Mouse (Mus musculus): Measurements from ENCODE around the gene Mkln1. TPM values are rescaled to one million over a fixed set of nuclear protein-coding genes. Genes with fewer than 3 reads are reported as not detected.

The Mkln1 gene
- polyA plus RNA-seq, 2 experiments, result 39.4 to 133 TPM

- Histone ChIP-seq H3K4me2 (ENCODE audit: low read depth) (no peak overlapping the region), H3K9ac (replicated peaks) (no peak overlapping the region), H3K27me3 (ENCODE audit: control insufficient read depth, insufficient read depth, low read length) (no peaks in the 10 kb centered on the region), H3K36me3 (replicated peaks; ENCODE audit: control insufficient read depth, insufficient read depth, low read depth) (no peaks in the 10 kb centered on the region), H3K4me3 (ENCODE audit: insufficient read depth in 1 of 2, low read depth in 2 of 2, low read length in 2 of 2) (no peak overlapping the region), H3K4me1 (replicated peaks; ENCODE audit: control insufficient read depth in 2 of 2, insufficient read depth in 2 of 2, low read length in 1 of 2) (peaks cover 6 to 8% of the 10 kb centered on the region in 2 experiments), H3K9me3 (ENCODE audit: control insufficient read depth, low read length) (no peaks in the 10 kb centered on the region), H3K27ac (no peak overlapping the region)
- ATAC-seq (ENCODE audit: insufficient read depth) (no peak), DNase-seq (ENCODE audit: low read depth in 3 of 3, low spot score in 3 of 3) (no peak)
- TF ChIP-seq EP300 (IDR thresholded peaks at IDR 0.05; ENCODE audit: low read depth) (no peak), CTCF (IDR thresholded peaks at IDR 0.05; ENCODE audit: low read depth) (no peak)
Measured at GRCm38 (mm10) chr6:31413556-31413955, 15.0 kb downstream of the Mkln1 start.

- H3K4me3 ChIP-seq (ENCODE audit: insufficient read depth in 1 of 2, low read depth in 2 of 2, low read length in 2 of 2), result no peak overlapping the region
- H3K36me3 ChIP-seq (replicated peaks; ENCODE audit: control insufficient read depth, insufficient read depth, low read depth), result no peaks in the 10 kb centered on the region
- no peaks in the 10 kb centered on the region for H3K27me3 ChIP-seq (ENCODE audit: control insufficient read depth, insufficient read depth, low read length)
- 8% methylated on average over 1 of the region's 1 CpGs for WGBS (ENCODE audit: insufficient replicate concordance)
- TF ChIP-seq EP300 (IDR thresholded peaks at IDR 0.05; ENCODE audit: low read depth), result no peak
- no peak for TF ChIP-seq CTCF (IDR thresholded peaks at IDR 0.05; ENCODE audit: low read depth)
- no peaks in the 10 kb centered on the region for H3K9me3 ChIP-seq (ENCODE audit: control insufficient read depth, low read length)
- ATAC-seq (ENCODE audit: insufficient read depth), result no peak
- no peak overlapping the region for H3K9ac ChIP-seq (replicated peaks)
- no peak overlapping the region for H3K4me2 ChIP-seq (ENCODE audit: low read depth)
- no peak for DNase-seq (ENCODE audit: low read depth in 3 of 3, low spot score in 3 of 3)
- H3K4me1 ChIP-seq (replicated peaks; ENCODE audit: control insufficient read depth in 2 of 2, insufficient read depth in 2 of 2, low read length in 1 of 2), result peaks cover 6% of the 10 kb centered on the region in 2 experiments; a peak in 3 of 4 replicates
- H3K27ac ChIP-seq, result no peak overlapping the region
Measured at GRCm38 (mm10) chr6:31414303-31414702, 15.8 kb downstream of the Mkln1 start.

DNA sequence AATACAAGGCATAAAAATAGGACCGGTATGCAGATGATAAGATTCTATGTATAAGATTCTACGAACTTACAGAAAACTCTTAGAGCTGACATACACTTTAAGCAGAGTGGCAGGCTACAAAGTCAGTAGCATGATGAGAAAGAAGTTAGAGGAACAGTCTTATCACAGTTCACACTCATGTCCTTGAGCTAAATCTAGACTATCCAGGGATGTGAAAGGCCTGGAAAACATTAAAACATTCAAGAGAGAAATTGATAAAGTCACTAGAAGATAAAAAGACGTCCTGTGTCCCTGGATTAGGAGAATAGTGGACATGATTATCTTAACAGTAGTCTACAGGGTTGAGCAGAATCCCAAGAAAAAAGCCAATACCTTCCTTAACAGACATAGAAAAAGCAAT is 26.9 kb downstream of the Mkln1 start:
- H3K4me2 ChIP-seq (ENCODE audit: low read depth), result no peak overlapping the region
- DNase-seq (ENCODE audit: low read depth in 3 of 3, low spot score in 3 of 3), result peak in 1 of 3 experiments; percentile 27
- TF ChIP-seq EP300 (IDR thresholded peaks at IDR 0.05; ENCODE audit: low read depth) (peak; percentile 40), CTCF (IDR thresholded peaks at IDR 0.05; ENCODE audit: low read depth) (no peak)
- 29% methylated on average over 3 of the region's 3 CpGs for WGBS (ENCODE audit: insufficient replicate concordance)
- no peak overlapping the region for H3K27ac ChIP-seq
- no peak overlapping the region for H3K9ac ChIP-seq (replicated peaks)
- H3K4me1 ChIP-seq (replicated peaks; ENCODE audit: control insufficient read depth in 2 of 2, insufficient read depth in 2 of 2, low read length in 1 of 2), result peaks cover 5% of the 10 kb centered on the region in 2 experiments
- peaks cover 14% of the 10 kb centered on the region for H3K36me3 ChIP-seq (replicated peaks; ENCODE audit: control insufficient read depth, insufficient read depth, low read depth)
- H3K4me3 ChIP-seq (ENCODE audit: insufficient read depth in 1 of 2, low read depth in 2 of 2, low read length in 2 of 2), result no peak overlapping the region
- peak; percentile 53; the same call in 1 of the 2 replicates for ATAC-seq (ENCODE audit: insufficient read depth)
- no peaks in the 10 kb centered on the region for H3K9me3 ChIP-seq (ENCODE audit: control insufficient read depth, low read length)
- no peaks in the 10 kb centered on the region for H3K27me3 ChIP-seq (ENCODE audit: control insufficient read depth, insufficient read depth, low read length)

GRCm38 (mm10) chr6:31437264-31437663 is 38.7 kb downstream of the Mkln1 start:
- ATAC-seq (ENCODE audit: insufficient read depth) (no peak), DNase-seq (ENCODE audit: low read depth in 3 of 3, low spot score in 3 of 3) (no peak)
- TF ChIP-seq CTCF (IDR thresholded peaks at IDR 0.05; ENCODE audit: low read depth) (no peak), EP300 (IDR thresholded peaks at IDR 0.05; ENCODE audit: low read depth) (no peak)
- H3K36me3 ChIP-seq (replicated peaks; ENCODE audit: control insufficient read depth, insufficient read depth, low read depth), result peaks cover 12% of the 10 kb centered on the region
- no peak overlapping the region for H3K9ac ChIP-seq (replicated peaks)
- no peaks in the 10 kb centered on the region for H3K27me3 ChIP-seq (ENCODE audit: control insufficient read depth, insufficient read depth, low read length)
- H3K27ac ChIP-seq, result no peak overlapping the region
- H3K9me3 ChIP-seq (ENCODE audit: control insufficient read depth, low read length), result no peaks in the 10 kb centered on the region
- no peaks in the 10 kb centered on the region for H3K4me1 ChIP-seq (replicated peaks; ENCODE audit: control insufficient read depth in 2 of 2, insufficient read depth in 2 of 2, low read length in 1 of 2)
- H3K4me2 ChIP-seq (ENCODE audit: low read depth), result no peak overlapping the region
- H3K4me3 ChIP-seq (ENCODE audit: insufficient read depth in 1 of 2, low read depth in 2 of 2, low read length in 2 of 2), result no peak overlapping the region
- 44% methylated on average over 2 of the region's 2 CpGs for WGBS (ENCODE audit: insufficient replicate concordance)

DNA sequence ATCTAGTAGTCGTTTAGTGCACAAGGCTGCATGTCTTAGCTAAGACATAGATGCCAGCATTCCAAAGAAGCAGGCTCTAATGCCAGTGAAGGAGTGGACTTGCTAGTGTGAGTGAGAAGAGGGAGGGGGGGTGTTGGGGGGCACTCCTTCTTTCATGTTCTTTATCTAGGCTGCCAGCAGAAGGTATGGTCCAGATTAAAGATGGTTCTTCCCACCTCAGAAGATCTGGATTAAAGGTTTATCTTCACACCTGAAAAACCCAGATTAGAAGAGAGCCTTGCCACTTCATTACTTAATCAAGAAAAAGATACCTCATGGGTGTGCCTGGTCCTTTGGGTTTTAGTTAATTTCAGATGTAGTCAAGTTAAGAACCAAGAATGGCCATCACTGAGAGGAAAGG is 46.7 kb downstream of the Mkln1 start:
- TF ChIP-seq EP300 (IDR thresholded peaks at IDR 0.05; ENCODE audit: low read depth), result 0 out of 2 replicates have a peak, but pooled peaks have one; percentile 24
- TF ChIP-seq CTCF (IDR thresholded peaks at IDR 0.05; ENCODE audit: low read depth), result no peak
- no peak overlapping the region for H3K9ac ChIP-seq (replicated peaks)
- no peak overlapping the region for H3K27ac ChIP-seq
- H3K4me1 ChIP-seq (replicated peaks; ENCODE audit: control insufficient read depth in 2 of 2, insufficient read depth in 2 of 2, low read length in 1 of 2), result peaks cover 0 to 4% of the 10 kb centered on the region in 2 experiments; a peak in 2 of 4 replicates
- no peak overlapping the region for H3K4me2 ChIP-seq (ENCODE audit: low read depth)
- peaks cover 3% of the 10 kb centered on the region; the same call in 1 of the 2 replicates for H3K36me3 ChIP-seq (replicated peaks; ENCODE audit: control insufficient read depth, insufficient read depth, low read depth)
- 66% methylated on average over 1 of the region's 1 CpGs for WGBS (ENCODE audit: insufficient replicate concordance)
- no peaks in the 10 kb centered on the region for H3K9me3 ChIP-seq (ENCODE audit: control insufficient read depth, low read length)
- ATAC-seq (ENCODE audit: insufficient read depth), result no peak
- no peak overlapping the region for H3K4me3 ChIP-seq (ENCODE audit: insufficient read depth in 1 of 2, low read depth in 2 of 2, low read length in 2 of 2)
- DNase-seq (ENCODE audit: low read depth in 3 of 3, low spot score in 3 of 3), result no peak
- H3K27me3 ChIP-seq (ENCODE audit: control insufficient read depth, insufficient read depth, low read length), result no peaks in the 10 kb centered on the region

Data from liver, embryonic 14.5 days (tissue).